Mouse (Mus musculus) MEL (cell line): ENCODE measurements at regions not wholly inside any gene's neighbourhood (a gene's known extent, or its start where the extent isn't known, plus 50 kb on each side); places are given as distances from the start of the nearest gene placed in this dataset.

ENCODE experiments used
- CTCF ChIP-seq, 3 experiments: IDR thresholded peaks in 2 of 3; conservative IDR thresholded peaks in 1 of 3; 2 replicates each; pipeline ENCODE4 v1.5.1; 2011 to 2012; ENCODE audit warnings: low read length in 3 of 3, low read depth in 2 of 3, mild to moderate bottlenecking in 2 of 3, improper control_type of control experiment in 1 of 3, inconsistent platforms in 1 of 3, mixed read lengths in 1 of 3, moderate library complexity in 1 of 3; ENCODE audit not compliant: control insufficient read depth in 1 of 3, insufficient read depth in 1 of 3, poor library complexity in 1 of 3, severe bottlenecking in 1 of 3
- EP300 ChIP-seq, 2 experiments: IDR thresholded peaks; 2 replicates each; pipeline ENCODE4 v1.6.1; 2011; ENCODE audit warnings: improper control_type of control experiment in 2 of 2, low read length in 2 of 2, low read depth in 1 of 2, mild to moderate bottlenecking in 1 of 2
- GABPA ChIP-seq: IDR thresholded peaks from 2 replicates; pipeline ENCODE4 v1.6.1; 2012; ENCODE audit warnings: low read depth, mild to moderate bottlenecking, inconsistent platforms, low read length, improper control_type of control experiment, moderate library complexity
- HCFC1 ChIP-seq: IDR thresholded peaks from 2 replicates; pipeline ENCODE4 v1.6.1; 2012; ENCODE audit warnings: low read depth, mild to moderate bottlenecking, inconsistent platforms, low read length, improper control_type of control experiment, moderate library complexity
- NRF1 ChIP-seq: IDR thresholded peaks from 2 replicates; pipeline ENCODE4 v1.6.1; 2014; ENCODE audit warnings: low read depth, mild to moderate bottlenecking, inconsistent platforms, low read length, improper control_type of control experiment, moderate library complexity; ENCODE audit not compliant: poor library complexity, insufficient read depth, severe bottlenecking
- POLR2A ChIP-seq, 2 experiments: IDR thresholded peaks; 2 replicates each; pipeline ENCODE4 v1.6.1; 2011 to 2012; ENCODE audit warnings: low read length in 2 of 2, mild to moderate bottlenecking in 2 of 2, control low read depth in 1 of 2, improper control_type of control experiment in 1 of 2, low read depth in 1 of 2, moderate library complexity in 1 of 2; ENCODE audit not compliant: control insufficient read depth in 1 of 2, insufficient read depth in 1 of 2, poor library complexity in 1 of 2
- ZNF384 ChIP-seq: IDR thresholded peaks from 2 replicates; pipeline ENCODE4 v1.6.1; 2012; ENCODE audit warnings: low read depth, mild to moderate bottlenecking, inconsistent platforms, low read length, improper control_type of control experiment

DNA sequence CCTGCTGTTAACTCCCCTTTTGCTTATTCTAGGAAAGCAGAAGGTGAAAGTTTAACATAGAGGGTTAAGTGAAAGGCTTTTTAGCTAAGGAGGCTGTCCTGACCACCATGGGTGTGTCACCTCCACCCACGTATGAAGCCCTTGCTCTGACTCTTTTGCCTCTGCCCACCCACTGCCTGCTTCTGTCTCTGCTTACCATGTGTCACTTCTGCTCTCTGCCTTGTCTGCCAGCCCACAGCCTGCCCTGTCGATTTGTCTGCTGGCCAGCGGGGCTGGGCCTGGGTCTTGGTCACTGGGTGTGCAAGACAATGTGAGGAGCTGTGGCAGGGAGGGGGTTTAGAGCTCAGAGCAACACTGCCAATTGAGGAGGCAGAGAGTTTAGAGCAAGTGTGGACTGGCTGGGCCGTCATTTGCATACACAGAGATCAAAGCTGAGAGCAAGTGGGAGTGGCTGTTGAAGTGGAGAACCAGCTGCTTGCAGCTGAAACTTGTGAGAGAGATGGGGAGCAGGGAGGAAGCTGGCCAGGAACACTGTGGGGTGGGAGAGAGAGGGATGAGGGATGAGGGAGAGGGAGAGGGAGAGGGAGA lies 917.7 kb downstream of the Nap1l3 start:
- TF ChIP-seq GABPA (no peak), EP300 (IDR thresholded peaks at IDR 0.05; ENCODE audit: low read depth in 1 of 2, low read length in 2 of 2) (no peak), CTCF (IDR thresholded peaks at IDR 0.05 in 2 of 3, conservative IDR thresholded peaks at IDR 0.05 in 1 of 3; ENCODE audit: control insufficient read depth in 1 of 3, insufficient read depth in 1 of 3, low read depth in 2 of 3, low read length in 3 of 3, poor library complexity in 1 of 3, severe bottlenecking in 1 of 3) (no peak), ZNF384 (no peak), NRF1 (no peak), POLR2A (IDR thresholded peaks at IDR 0.05; ENCODE audit: control insufficient read depth in 1 of 2, insufficient read depth in 1 of 2, low read depth in 1 of 2, low read length in 2 of 2, poor library complexity in 1 of 2) (no peak), HCFC1 (no peak)
